Mouse (Mus musculus) olfactory bulb, adult 2 months (tissue): ENCODE measurements around the gene Fam49a. TPM values are rescaled to one million over a fixed set of nuclear protein-coding genes. Genes with fewer than 3 reads are reported as not detected.

Experiments
- H3K27ac ChIP-seq: fragments of 200-500 bp; 2 replicates; pipeline ENCODE4 v1.5.1; 2012; ENCODE audit warnings: low read depth, low read length; ENCODE audit not compliant: insufficient read depth
- H3K4me1 ChIP-seq: fragments of 200-500 bp; 2 replicates; pipeline ENCODE4 v1.6.1; 2012; ENCODE audit warnings: low read length; ENCODE audit not compliant: control insufficient read depth, insufficient read depth
- H3K4me3 ChIP-seq: fragments of 200-500 bp; 2 replicates; pipeline ENCODE4 v1.5.1; 2012; ENCODE audit warnings: mild to moderate bottlenecking, low read depth, low read length, moderate library complexity; ENCODE audit not compliant: insufficient read depth
- CTCF ChIP-seq: fragments of 200-500 bp; IDR thresholded peaks from 2 replicates; pipeline ENCODE4 v1.5.1; 2012; ENCODE audit warnings: low read depth, mild to moderate bottlenecking, low read length, moderate library complexity; ENCODE audit not compliant: insufficient read depth
- POLR2A ChIP-seq: fragments of 200-500 bp; IDR thresholded peaks from 2 replicates; pipeline ENCODE4 v1.6.1; 2012; ENCODE audit warnings: mild to moderate bottlenecking, low read depth, low read length, moderate library complexity; ENCODE audit not compliant: insufficient read depth
- WGBS: fragments of 180-500 bp; shearing (Covaris S2); methylation state at CpG from one replicate; pipeline ENCODE4 v1.1.7; 2018; 5-methylcytosine and 5-hydroxymethylcytosine counted together
- polyA plus RNA-seq: library from polyadenylated mRNA; stranded (reverse); fragments of >200 nt; gene quantifications from 2 replicates; pipeline ENCODE4 v1.2.4, GENCODE M21; 2012; ENCODE audit warnings: low replicate concordance; ENCODE audit not compliant: missing spikeins, insufficient read depth, insufficient read length

The Fam49a gene
- polyA plus RNA-seq, 1 experiment, result not detected

DNA sequence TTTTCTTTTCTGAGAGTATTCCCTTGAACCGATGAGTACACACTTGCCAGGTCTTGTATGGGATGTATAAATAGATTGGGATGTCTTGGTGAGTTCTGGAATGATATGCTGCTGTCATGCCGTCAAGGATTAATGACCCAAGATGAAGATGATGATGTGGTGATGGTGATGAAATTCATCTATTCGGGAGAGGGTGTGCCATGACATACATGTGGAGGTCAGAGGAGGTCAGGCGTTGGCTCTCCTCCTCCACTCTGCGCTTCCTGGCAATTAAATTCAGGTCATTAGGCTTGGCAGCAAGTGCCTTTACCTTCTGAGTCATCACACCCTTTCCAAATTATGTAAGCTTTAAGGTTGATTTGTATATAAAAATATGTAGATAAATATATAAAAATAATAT lies 95.0 kb downstream of the Fam49a start:
- Histone ChIP-seq H3K4me3 (no peak overlapping the region), H3K27ac (no peak overlapping the region), H3K4me1 (peaks cover 4% of the 10 kb centered on the region; the same call in 1 of the 2 replicates)
- 70% methylated on average over 5 of the region's 5 CpGs for WGBS
- no peak for TF ChIP-seq POLR2A
- no peak for TF ChIP-seq CTCF

DNA sequence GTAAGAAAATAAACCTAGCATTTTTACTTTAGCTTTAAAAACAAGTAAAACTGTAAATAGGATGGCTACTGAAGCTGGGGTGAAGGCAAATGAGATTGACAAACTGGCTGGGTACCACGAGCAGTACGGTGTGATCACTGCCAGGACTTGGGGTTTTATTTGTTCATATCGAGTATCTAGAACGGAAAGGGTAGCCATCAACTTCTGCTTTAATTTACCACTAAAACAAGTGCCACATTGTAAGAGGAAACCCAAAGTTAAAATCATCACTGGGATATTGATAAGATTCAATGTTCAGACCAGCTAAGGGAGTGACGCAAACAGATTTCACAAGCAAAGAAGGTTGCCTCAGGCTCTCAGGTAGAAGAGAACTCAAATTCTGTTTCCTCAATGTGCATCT lies 98.0 kb downstream of the Fam49a start:
- 77% methylated on average over 5 of the region's 5 CpGs for WGBS
- Histone ChIP-seq H3K27ac (no peak overlapping the region), H3K4me3 (no peak overlapping the region), H3K4me1 (peaks cover 4% of the 10 kb centered on the region; the same call in 1 of the 2 replicates)
- no peak for TF ChIP-seq POLR2A
- TF ChIP-seq CTCF, result no peak

DNA sequence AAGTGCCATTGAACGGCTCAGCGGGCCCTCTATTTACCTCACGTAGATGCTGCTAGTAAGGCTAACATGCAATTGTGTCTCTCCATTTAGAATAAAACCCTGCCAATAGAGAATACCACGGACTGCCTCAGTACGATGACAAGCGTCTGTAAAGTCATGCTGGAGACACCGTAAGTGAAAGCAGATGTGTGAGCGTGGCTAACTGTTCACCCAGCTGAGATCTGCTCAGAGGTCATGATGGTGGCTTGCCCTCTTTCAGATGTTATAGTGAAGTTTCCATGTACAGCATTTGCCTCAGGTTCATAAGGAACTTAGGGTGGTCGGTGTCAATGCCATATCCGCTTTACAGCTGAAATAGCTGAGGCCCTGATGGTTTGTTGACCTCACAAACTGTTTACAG lies 100.4 kb downstream of the Fam49a start:
- peaks cover 3% of the 10 kb centered on the region for H3K4me1 ChIP-seq
- H3K27ac ChIP-seq, result no peak overlapping the region
- no peak overlapping the region for H3K4me3 ChIP-seq
- 92% methylated on average over 10 of the region's 10 CpGs for WGBS
- no peak for TF ChIP-seq POLR2A

DNA sequence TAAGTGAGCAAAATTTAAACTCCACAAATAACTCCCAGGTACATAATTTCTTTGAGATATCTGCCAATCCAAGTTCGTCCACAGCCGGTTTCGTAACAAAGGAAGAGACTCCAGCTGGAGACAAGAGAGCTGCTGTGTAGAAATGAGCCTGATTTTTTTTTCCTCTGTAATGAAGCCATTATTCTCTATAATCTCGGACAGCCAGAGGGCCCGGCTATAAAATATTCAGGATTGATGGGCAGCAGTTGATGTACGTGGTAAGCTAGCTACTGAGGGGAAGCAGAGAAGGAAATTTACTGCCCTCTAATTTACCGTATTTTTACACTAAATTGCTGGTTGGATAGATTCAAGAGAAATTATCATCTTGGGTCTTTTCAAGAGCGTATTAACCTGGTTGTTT lies 102.3 kb downstream of the Fam49a start:
- 70% methylated on average over 8 of the region's 8 CpGs for WGBS
- Histone ChIP-seq H3K4me1 (peaks cover 3% of the 10 kb centered on the region), H3K4me3 (no peak overlapping the region), H3K27ac (no peak overlapping the region)
- TF ChIP-seq POLR2A, result no peak
- TF ChIP-seq CTCF, result no peak

DNA sequence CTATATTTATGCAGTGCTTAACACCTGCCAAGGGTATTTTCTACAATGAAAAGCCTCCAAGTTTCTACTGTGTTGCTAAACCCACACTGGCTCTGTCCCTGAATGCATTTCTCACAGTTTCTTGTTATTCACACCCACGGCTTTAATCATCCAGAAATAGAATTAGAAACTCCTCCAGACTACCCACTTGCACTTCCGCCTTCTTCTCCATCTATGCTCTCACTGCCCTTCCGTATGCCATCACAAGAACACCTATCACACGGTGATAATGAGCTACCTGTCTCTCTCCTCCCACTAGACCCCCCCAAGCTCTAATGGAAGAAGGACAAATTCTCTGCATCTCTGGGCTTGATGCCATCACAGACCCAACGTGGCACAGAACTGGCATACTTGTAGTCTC lies 105.5 kb downstream of the Fam49a start:
- TF ChIP-seq POLR2A (no peak), CTCF (no peak)
- Histone ChIP-seq H3K4me1 (peaks cover 3% of the 10 kb centered on the region), H3K4me3 (no peak overlapping the region), H3K27ac (peak overlapping the region; percentile 40; the same call in 1 of the 2 replicates)
- 30% methylated on average over 5 of the region's 5 CpGs for WGBS

DNA sequence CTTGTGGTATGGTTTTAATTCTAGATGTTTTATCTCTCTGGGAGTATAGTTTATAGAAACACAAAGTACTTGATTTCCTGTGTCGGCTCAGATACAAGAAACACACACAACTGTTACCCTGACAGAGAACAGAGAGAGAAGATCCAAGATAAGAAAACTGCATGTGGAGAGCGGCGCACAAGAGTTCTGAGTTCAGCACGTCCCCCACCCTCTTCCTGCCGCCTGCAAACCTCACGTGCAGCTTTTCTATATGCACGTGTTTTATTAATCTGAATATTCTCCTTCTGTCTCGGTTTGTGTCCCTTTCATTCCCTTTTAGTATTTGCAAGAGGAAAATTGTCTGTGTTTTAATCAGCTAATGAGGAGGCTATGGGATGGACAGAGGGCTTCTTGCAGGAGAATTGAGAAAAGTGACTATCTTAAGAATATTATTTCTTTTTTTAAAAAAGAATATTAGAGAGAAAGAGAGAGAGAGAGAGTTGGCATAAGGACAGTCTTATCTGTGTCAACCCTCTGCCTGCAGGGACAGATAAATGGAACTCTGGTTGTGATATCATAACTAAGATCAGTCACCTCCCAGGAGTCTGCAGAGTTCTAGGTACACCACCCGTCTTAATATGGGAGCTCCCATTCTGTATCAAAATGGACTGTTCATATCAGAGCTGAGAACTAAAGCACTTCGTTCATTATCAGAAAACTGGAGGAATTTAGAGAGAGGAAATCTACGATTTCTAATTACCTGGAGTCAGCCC lies 111.3 kb downstream of the Fam49a start:
- no peaks in the 10 kb centered on the region for H3K4me1 ChIP-seq
- 95% methylated on average over 11 of the region's 11 CpGs for WGBS
- H3K27ac ChIP-seq, result no peak overlapping the region
- no peak for TF ChIP-seq POLR2A
- no peak for TF ChIP-seq CTCF
- no peak overlapping the region for H3K4me3 ChIP-seq

DNA sequence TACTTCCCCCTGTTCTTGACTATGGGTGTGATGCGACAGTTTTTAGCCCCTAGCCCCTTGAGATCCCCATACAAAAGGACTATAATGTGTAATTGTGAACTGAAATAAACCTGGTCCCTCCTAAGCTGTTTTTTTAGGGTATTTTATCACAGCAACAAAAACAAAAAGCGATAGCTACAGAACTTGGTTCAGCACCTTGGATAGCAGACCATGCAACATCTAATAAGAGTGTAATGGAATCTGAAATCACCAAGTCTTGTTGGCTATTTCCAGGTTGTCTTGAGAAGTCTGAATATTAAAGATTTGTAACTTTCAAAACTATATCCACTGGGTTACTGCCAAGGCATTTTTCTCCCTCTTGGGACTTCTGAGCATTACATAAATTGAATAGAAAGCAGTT lies 117.1 kb downstream of the Fam49a start:
- no peak for TF ChIP-seq CTCF
- no peak for TF ChIP-seq POLR2A
- Histone ChIP-seq H3K4me3 (no peak overlapping the region), H3K27ac (no peak overlapping the region), H3K4me1 (no peaks in the 10 kb centered on the region)
- 65% methylated on average over 2 of the region's 2 CpGs for WGBS

DNA sequence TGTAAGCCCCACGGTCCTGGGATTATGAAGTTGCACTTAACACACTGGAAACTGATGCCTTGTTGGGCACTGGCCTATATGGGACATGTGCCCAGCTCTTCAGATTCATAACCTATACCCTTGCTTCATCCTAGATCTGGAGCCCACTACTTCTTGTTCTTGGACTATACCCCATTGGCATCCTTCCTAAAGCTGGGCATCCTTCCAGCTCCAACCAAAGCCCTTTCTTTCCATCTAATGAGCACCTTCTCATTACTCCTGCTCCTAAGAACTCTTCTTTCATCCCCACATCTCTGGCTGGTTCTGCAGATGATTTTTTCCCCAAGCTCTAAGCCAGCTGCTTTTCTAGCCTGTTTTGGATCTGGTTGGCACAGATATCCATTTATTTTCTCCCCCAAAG lies 127.3 kb downstream of the Fam49a start:
- H3K27ac ChIP-seq, result no peak overlapping the region
- TF ChIP-seq CTCF (no peak), POLR2A (no peak)
- WGBS, result 71% methylated on average over 1 of the region's 1 CpGs
- H3K4me1 ChIP-seq, result no peaks in the 10 kb centered on the region
- H3K4me3 ChIP-seq, result no peak overlapping the region

DNA sequence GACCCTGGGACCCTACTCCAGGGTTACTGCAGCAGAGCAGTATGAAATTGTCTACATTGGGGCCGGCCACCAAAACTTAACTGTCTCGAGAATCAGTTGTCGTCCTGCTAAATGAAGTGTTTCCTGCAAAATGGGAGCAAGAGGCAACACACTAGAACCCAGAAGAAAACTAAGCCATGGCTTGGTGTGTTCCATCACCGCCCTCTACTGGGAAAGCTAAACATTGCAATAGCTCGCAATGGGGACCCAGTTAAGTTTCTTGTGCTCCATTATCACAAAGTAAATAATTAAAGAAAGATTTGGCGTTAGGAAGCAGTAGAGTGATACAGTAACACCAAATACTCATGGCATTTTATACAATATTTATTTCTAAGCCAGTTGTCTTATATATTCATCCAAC lies 134.3 kb downstream of the Fam49a start:
- 19% methylated on average over 6 of the region's 6 CpGs for WGBS
- Histone ChIP-seq H3K27ac (no peak overlapping the region), H3K4me1 (no peaks in the 10 kb centered on the region), H3K4me3 (no peak overlapping the region)
- TF ChIP-seq POLR2A (no peak), CTCF (no peak)
